Mouse (Mus musculus) neural tube, embryonic 10.5 days (tissue): ENCODE results near the gene Daam1.

ENCODE experiments used
- DNase-seq: peaks from one replicate; pipeline ENCODE4 v3.0.0-alpha.2; 2017; ENCODE audit warnings: low spot score; ENCODE audit errors: extremely low spot score

The Daam1 gene

DNA sequence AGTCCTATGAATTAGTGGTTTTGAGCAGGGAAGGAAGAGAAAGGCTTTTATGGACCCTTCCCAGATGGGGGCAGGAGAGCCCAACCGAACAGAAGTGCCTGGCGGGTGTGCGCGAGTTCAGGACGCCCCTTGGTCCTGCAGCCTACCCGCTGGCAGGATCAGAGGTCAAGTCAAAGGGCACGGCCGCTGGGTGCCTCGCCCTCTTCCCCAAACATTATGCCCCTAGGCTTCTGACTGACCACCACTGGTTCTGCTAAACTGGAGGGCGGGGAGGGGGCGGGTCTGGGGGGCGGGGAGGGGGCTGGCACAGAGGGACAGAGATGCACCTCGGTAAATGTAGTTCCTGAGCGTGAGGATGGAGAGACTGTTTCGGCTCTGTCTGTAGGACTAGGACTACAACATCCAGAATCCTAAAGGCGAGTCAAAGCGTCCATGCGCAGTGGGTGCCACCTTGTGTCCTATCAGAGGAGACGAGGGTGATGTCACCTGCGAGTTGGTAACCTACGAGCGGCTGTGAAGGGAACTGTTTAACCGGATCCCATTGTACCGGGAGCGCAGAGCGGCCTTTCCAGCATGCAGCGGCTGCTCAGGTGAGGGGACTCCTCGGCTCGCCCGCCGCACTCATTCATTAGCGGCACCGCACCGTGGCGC, at the start of gene Daam1:
Daam1 (plus strand) TSS at position 472 of the 651 bp plus-strand sequence.
- peak; percentile 88 for DNase-seq

DNA sequence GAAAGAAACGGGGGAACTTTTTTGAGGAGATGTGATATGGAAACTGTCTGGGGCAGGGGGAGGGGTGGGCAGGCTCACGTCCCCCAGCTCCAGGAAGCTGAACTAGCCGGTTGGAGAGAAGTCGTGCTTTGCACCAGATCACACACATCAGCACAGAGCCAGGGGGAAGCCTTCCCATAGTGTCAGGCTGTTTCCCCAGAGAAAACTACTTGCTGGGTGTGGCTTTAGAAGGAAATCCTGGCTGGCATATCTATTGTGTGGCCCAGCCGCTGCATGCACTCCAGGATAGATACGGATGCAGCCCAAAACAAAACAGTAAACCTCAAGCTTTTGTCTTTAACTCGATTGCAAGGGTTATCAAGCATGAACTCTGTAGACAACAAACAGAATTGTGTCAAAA, 49.7 kb upstream of the Daam1 start:
- DNase-seq = no peak

DNA sequence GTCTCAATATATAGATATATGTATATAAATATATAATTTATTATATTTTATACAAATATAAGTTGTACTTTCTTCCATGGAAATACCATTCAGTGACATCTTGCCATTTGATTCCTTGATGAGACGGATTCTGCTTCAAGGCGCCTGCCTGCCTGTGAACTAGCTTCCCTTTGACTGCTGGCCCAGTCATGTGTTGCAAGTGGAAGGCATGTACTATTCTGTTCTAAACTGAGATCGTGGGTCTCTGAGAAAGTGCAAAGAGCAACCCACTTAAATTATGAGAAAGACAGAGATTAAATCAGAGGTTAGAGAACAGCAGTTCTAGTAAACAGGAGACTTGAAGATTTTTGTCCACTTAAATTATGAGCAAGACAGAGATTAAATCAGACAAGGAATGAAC, 46.9 kb upstream of the Daam1 start:
- DNase-seq = no peak

DNA sequence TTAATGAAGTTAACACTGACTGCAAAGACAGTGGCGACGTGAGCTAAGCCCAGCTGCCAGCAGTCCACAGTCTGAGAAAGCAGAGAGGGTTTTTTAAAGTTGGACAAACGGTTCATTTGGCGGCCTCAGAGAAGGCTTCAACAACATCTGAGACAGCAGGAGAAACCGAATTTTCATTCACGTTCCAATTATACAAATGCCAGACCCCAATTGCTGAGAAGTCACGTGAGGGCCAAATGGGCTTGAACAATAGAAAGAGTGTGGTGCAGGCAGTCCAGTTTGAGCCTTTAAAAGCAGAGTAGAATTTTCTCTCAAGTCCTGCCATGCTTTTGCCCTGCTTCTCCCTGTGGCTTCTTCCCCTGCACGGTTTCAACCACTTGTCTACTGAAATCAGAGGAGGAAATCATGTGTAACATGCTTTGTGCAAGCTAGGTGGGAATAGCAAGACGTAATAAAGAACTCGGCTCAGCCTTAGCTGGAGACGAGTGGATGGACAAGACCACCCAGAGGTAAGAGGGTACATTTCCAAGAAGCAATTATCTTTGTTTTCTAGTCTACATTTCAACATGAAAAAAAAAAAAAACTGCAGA, 46.1 kb upstream of the Daam1 start:
- no peak for DNase-seq

DNA sequence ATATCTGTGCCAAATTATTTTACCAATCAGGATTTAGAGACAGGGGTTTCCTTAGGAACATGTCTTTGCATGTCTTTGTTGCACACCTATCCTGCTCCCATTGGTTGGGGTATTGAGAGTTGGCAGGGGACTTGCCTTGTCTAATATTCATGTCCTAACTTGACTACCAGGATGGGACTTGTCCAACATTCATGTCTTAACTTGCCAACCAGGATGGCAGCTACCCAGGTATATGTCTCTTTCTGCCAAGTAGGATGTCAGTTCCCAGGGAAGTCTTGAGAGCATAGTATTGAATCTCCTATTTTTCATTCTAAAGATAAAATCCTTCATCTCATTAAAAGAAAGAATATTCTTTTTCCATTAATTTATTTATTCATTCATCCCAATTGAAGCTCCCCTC, 44.4 kb upstream of the Daam1 start:
- DNase-seq = no peak

DNA sequence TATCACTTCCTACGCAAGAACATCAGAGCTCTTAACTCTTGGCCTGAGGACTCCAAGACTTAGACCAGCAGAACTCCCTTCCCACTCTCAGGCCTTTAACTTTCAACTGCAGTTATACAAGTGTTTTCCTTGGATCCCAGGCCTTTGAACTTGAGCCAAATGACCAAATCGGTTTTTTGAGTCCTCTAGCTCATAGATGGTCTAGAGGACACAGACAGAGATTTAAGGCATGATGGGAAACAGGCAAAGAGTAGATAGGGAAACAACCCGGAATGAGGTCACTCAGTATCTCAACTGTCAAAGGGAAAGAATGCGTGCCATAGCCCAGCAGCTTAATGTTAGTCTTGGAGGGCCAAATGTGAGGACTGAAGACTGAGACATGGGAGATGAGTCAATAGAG, 42.1 kb upstream of the Daam1 start:
- no peak for DNase-seq

DNA sequence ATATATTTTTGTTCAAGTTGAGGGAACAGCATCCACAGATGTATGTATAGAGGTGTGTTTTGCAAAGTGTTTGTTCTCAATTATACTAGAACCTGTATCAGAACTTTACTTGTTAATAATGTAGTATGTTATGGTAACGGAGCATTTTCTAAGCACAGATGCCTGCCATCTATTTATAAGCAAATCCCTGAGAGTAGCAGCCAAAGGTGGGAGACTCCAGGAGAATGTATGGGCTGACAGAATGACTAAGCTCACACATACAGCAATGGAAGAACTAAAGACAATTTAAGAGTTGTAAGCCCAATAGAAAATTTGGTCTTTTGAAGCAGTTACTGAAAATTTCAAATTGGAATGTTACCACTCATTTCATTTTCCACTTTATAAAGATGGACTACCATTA, 40.3 kb upstream of the Daam1 start:
- no peak for DNase-seq

DNA sequence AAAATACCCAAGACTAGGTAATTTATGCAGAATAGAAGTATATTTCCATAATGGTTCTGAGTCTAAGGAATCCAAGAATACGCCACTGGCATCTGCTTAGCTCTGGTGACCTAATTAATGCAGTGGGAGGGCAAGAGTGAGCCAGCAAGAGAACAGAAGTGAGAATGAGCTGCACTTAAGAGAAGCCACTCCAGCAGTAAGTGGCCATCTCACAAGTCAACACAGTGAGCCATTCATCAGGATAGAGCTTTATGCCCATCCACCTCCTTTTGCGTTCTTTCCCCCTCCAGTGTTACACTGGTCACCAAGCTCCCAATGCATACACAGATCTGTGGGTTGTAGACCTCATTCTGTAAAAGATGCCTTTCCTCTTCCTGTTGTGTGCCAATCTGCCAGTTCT, 37.8 kb upstream of the Daam1 start:
- DNase-seq = no peak

DNA sequence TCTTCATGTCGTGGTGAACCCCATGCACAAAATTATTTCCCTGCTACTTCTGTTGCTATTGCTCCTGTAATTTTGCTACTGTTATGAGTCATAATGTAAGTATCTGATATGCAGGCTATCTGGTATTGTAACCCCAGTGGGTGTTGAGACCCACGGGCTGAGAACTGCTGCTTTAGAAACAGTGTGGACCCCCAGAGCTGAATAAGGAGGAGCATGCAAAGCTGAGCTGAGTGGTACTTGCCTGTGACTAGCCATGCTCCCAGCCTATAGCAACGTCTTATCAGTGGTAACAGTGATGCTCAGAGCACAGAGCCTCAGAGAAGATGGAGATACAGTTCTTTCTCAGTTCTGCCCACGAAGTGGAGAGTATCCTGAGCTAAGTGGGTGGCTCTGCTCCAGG, 35.3 kb upstream of the Daam1 start:
- DNase-seq = no peak

DNA sequence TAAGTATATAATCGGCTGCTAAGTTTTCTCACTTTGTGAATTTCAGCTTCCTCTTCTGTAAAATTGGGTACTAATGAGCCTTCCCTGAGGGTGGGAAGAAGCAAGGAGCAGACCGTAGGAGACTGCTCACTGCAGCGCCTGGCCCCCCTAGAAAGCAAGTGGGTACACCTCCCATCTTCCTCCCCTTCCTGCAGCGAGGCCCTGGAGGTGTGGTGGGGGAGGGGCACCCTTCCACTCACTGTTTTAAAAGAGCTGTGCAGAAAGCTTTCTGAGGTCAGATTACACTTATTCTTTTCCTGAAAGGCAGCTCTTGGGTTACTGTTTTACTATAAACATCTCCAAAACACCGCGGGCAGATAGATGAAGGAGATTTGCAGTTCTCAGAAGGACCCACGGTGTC, 34.4 kb upstream of the Daam1 start:
- DNase-seq = no peak

DNA sequence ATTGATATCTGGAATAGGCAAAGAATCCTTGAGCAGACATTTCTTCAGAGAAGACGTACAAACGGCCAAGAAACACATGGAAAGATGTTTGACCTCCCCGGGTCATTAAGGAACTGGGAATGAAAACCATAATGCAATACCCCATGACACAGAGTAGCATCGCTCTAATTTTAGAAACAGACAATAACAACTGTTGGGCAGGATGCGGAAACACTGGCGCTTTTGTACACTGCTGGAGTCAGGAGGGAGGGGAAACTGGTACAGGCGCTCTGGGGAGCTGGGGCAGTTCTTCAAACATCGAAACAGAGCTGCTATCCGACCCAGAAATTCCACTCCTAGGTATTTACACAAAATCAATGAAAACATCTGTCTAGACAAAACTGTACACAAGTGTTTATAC, 23.6 kb upstream of the Daam1 start:
- DNase-seq = no peak

DNA sequence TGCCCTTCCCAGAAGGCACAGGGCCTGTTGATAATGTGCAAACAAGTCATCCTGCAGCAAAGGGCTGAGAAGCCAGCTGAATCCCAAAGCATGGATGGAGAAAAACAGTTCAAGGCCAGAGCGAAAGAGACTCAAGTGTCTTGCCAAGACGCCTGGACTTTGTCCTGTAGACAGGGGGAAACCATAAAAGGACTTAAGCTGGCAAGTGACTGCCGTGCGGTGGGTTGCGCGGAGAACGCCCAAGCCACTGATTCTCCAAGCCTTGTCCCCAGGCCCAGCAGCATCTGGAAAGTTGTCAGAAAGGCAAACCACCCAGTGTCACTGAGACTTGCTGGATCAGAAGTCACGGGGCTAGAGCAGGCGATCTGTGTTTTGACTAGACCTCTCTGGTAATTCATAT, 22.2 kb upstream of the Daam1 start:
- no peak for DNase-seq

DNA sequence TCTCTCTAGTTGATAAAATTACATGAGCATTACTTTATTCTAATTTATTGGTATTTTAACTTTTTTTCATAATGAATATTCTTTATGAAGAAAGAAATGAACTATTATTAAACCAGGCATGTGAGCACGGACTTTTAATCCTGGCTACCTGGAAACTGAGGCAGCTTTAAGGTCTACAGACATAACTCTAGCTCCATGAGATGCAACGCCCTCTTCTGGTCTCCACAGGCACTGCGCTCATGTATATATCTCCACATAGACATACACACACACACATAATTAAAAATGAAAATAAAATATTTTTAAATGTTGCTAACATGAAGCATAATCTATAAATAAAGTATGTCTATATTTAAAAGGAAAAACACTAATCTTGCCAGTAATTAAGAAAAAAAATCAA, 21.3 kb upstream of the Daam1 start:
- no peak for DNase-seq

DNA sequence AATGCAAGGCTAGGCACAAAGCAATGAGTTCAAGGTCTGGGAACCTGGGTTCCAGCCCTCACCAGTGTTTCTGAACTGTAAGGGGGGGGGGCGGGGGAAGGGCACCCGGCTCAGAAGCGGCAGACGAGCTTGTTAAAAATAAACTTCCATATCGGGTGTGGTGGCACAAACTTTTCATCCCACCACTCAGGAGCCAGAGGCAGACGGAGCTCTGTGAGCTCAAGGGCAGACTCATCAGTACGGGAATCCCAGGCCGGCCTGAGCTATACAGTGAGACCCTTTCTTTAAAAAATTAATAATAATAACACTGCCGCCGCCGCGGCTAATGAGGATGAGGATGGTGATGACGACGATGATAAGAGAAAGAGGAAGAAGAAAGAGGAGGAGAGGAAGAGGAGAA, 18.3 kb upstream of the Daam1 start:
- no peak for DNase-seq

DNA sequence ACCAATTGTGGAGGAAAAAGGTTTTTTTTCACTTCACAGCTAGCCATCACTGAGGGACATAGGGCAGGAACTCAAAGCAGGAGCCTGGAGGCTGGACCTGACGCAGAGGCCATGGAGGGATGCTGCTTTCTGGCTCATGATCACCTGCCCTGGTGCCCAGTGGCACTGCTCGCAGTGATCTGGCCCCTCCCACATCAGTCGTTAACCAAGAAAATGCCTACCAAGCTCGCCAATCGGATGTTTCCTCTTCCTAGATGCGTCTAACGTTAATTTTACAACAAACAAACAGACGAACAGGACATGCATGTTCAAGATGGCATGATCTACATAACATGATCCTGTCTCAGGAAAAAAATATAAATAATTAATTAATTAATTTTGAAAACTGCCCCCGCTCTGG, 17.6 kb upstream of the Daam1 start:
- DNase-seq = no peak

DNA sequence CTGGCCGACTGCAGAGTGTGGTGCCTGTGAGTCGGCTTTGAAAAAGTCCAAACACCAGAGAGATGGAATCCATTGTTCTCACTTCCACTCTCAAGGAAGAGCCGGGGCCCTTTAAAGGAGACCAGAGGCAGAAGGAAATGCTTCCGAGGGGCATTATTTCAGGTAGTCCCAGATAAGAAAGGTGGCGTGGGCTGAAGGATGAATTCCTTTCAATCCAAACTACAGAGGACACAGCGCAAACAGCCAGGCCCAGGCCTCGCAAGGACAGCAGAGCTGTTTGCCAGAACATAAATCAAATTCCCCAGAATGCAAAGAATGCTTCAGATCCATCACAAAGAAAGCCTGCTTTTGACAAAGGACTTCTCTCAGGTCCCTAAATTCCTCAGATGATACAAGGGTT, 17.1 kb upstream of the Daam1 start:
- no peak for DNase-seq

DNA sequence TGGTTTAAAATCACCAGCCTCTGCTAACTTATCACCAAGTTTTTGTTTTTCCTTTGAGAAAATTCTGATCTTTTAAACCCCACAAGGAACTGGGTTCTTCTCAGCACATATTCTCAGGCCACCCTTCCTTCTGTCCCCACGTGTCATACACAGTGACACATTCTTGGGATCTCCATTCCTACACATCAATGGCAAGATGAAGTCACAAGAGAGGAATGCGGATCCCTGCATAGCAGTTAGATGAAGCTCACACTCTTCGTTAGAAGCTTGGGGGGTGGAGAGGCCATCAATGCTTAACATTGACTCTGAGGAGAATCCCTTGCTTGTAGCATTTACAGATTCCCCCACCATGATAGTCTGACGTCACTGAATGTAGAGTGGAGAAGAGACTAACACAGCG, 10.8 kb upstream of the Daam1 start:
- DNase-seq = no peak

DNA sequence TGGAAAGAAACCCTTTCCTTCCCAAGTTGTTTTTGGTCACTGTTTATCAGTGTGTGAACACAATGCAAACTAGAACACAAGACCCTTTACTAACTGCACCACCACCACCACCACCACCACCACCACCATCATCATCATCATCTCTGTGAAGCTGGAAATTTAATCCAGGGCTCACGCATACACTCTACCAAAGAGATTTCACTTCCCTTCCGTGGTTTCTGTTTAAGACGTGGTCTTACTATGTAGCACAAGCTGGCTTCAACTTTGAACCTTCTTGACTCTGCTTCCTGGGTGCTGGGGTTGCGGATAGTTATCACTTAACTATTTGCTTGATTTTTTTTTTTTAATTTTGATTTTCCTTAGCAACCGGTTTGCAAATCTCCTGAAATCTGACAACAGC, 9.6 kb upstream of the Daam1 start:
- DNase-seq = no peak

DNA sequence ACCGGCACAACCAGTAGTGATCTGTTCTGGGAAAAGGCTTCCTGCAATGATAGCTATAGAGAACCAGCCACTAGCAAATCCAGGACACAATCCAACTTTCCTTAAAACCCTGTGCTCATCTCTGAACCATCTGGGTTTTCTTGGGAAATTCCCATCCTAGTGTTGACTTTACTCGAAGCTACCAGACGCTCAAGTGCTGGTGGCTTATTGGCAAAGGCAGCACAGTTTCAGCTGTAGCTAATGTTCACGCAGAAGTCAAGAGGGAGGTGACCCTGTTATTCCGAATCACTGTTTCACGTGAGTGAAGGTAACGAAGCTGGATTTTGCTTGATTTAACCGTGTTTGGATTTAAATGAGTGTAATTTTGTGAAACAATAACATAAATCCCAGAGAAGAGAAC, 9.1 kb upstream of the Daam1 start:
- no peak for DNase-seq

DNA sequence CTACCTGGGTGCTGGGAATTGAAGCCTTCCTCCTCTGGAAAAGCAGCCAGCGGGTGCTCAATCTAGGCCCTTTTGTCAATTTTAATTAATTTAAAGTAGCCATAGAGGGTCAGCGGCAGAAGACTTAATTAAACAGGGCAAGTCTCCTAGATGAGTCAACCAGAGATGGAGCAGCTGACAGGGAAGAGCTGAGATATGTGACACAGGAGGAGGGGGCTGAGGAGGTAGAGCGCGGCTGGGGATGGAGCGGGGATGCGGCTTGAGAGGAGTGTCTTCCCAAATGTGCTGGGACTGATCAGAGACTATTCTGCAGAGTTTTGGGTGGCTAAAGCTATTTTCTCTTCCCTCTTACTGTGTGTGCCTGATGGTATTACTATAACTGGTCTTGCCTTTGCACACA, 6.0 kb upstream of the Daam1 start:
- DNase-seq = no peak

DNA sequence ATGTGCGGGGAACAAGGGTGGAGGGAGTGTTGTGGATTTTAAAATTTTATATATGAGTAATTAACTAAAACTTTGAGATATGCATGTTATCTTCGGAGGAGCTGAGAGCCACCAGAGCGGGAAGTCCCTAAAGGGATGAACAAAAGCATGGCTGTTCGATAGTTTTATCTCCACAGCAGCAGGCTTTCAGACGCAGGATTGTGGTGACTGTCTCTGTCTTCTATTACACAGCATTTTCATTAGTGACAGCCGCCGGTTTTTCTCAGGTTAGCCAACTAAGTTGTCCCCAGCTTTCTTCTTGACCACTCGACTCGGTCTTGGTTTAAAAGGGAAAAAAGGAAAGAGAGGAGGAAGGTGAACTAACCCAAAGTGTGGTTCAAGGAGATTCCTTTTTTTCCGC, 739 bp upstream of the Daam1 start:
- DNase-seq = no peak

DNA sequence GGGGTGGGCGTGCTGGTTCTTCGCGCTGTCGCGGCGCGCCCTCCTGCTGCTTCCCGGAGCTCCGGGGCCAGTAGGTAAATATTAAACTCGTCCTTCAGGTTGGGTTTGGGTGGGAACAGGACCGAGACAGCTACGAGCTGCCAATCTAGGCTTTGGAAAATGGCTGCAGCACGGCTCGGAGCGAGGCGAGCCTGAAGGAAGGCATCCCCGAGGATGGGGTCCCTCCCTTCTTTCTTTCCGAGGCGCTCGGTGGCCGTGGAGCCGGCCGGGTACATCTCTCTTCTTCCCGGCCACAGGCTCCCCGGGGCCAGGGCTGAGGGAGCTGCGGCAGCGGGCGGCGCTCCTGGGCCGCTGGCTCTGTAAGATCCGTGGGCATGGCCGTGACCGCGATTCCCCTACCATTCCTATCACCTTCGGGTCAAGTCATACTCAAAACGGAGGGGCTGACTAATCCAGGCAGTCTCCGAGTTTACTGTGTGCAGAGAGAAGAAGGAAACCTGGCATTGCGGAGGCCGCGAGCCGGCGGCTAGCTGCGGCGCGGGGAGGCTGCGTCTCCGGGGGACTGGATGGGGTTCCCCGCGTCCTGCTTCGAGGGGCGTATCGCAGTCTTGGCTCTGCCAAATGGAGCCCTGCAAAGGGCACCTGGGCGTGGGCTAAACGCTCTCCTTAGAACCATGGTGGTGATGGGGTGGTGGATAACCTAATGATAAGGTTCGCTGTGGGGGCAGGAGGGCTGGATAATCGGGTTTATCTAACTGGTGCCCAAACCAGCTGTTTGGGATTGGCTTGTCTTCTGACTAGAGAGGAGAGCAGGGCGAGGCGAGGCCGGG, 595 bp downstream of the Daam1 start:
- DNase-seq = peak; percentile 70

DNA sequence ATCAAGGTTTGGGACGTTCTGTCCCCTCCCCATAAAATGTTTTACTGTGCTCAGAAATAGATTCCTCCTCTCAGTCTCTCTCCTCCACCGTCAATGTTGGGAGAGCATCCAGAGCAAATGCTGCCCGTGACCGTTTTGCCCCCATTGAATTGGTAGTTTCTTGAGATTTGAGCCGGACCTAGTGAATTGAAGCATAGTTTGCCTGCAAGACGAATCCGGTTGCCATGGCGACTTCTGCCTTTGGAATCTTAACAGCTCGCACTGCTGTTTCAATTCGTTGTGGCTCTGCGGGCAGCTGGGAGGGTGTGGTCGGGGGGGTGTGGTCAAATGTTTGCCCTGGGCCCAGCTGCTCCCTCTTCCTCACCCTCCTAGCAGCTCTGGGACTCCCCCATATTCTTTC, 1.3 kb downstream of the Daam1 start:
- DNase-seq = peak; percentile 87
